Mouse (Mus musculus) left cerebral cortex, adult 2 months (tissue): ENCODE data around the gene Ciao2b. TPM values are rescaled to one million over a fixed set of nuclear protein-coding genes. Genes with fewer than 3 reads are reported as not detected.

Source experiments
- DNase-seq, 2 experiments: peaks; one replicate each; pipeline ENCODE4 v3.0.0; 2021 to 2022; ENCODE audit warnings: low spot score in 2 of 2, mixed read lengths in 1 of 2; ENCODE audit errors: extremely low spot score in 1 of 2
- H3K27ac ChIP-seq: fragments of 200-600 bp; 2 replicates; pipeline ENCODE4 v1.8.1; 2022
- H3K4me3 ChIP-seq: fragments of 200-600 bp; 2 replicates; pipeline ENCODE4 v1.8.1; 2022
- CTCF ChIP-seq: fragments of 200-600 bp; IDR thresholded peaks from 2 replicates; pipeline ENCODE4 v1.8.1; 2022; ENCODE audit warnings: antibody characterized with exemption, mild to moderate bottlenecking, moderate library complexity
- intact Hi-C: fragments of 180-260 bp; cut with DNase I; formaldehyde crosslinking; loops from one replicate; pipeline ENCODE4 v1.15.1; 2025
- total RNA-seq, 2 experiments: library from RNA; stranded (reverse); gene quantifications; 2 replicates each; pipeline ENCODE4 v1.2.3; 2021

Gene Ciao2b
- total RNA-seq, 2 experiments from 2014 or later = 30.2 to 34.3 TPM

GRCm38 (mm10) chr8:104593536-104594325 is 48.0 kb downstream of the Ciao2b start:
- DNase-seq = no peak
- H3K4me3 ChIP-seq = no peak overlapping the region
- H3K27ac ChIP-seq = no peak overlapping the region
- intact Hi-C loops = no loop called here
- no peak for TF ChIP-seq CTCF

- no peak overlapping the region for H3K4me3 ChIP-seq
- intact Hi-C loops = no loop called here
- no peak overlapping the region for H3K27ac ChIP-seq
- DNase-seq = no peak
- no peak for TF ChIP-seq CTCF
Measured at GRCm38 (mm10) chr8:104592566-104592965, 49.2 kb downstream of the Ciao2b start.

- intact Hi-C loops = loop anchor here (2.0 kb wide), 1 partner anchor 49 kb away; the partner anchor contains the start of gene Ciao2b
- no peak for DNase-seq
- peak overlapping the region; percentile 93 for H3K27ac ChIP-seq
- peak overlapping the region; percentile 72 for H3K4me3 ChIP-seq
- no peak for TF ChIP-seq CTCF
Measured at GRCm38 (mm10) chr8:104591856-104592255, 49.9 kb downstream of the Ciao2b start.

- Histone ChIP-seq H3K4me3 (peak within 1 kb of the TSS; percentile 72), H3K27ac (peak within 1 kb of the TSS; percentile 93)
- no peak for TF ChIP-seq CTCF
- peak; percentile 91 to 93 for DNase-seq
- intact Hi-C loops = loop anchor here (2.0 kb wide), 1 partner anchor 50 kb away; the partner anchor contains the start of gene Ciao2b
Measured at GRCm38 (mm10) chr8:104591133-104591834, 50.5 kb downstream of the Ciao2b start, which contains the start of gene Pdp2. Gene Pdp2, plus strand, starts transcription at chr8:104591451.

GRCm38 (mm10) chr8:104590284-104590683 is 51.5 kb downstream of the Ciao2b start:
- DNase-seq = no peak
- no peak for TF ChIP-seq CTCF
- intact Hi-C loops = loop anchor here (2.0 kb wide), 1 partner anchor 51 kb away; the partner anchor contains the start of gene Ciao2b
- Histone ChIP-seq H3K4me3 (no peak overlapping the region), H3K27ac (no peak overlapping the region)

Other genes with a start within 250 kb of the Ciao2b start
- gene Cmtm4, start 246.2 kb downstream of the Ciao2b start, total RNA-seq = 10 to 100 TPM; 86.7 to 87.4 TPM
- 100 to 1,000 TPM; 279 to 326 TPM for gene Dync1li2, start 198.9 kb downstream of the Ciao2b start, total RNA-seq
- gene Terb1, start 132.1 kb downstream of the Ciao2b start, total RNA-seq = 1 to 10 TPM; 1.9 to 2.0 TPM
- 10 to 100 TPM; 47.0 to 51.2 TPM for gene Nae1, start 107.3 kb downstream of the Ciao2b start, total RNA-seq
- gene Car7, start 107.3 kb downstream of the Ciao2b start, total RNA-seq = 10 to 100 TPM; 31.9 to 32.3 TPM
- gene Pdp2, start 50.5 kb downstream of the Ciao2b start, total RNA-seq = 1 to 10 TPM; 8.4 to 8.5 TPM
- gene Cdh16, start 17.6 kb downstream of the Ciao2b start, total RNA-seq = not detected
- gene Rrad, start 10.6 kb downstream of the Ciao2b start, total RNA-seq = 1 to 10 TPM; 4.0 to 4.4 TPM
- not detected for gene Ces2a, start 92.0 kb upstream of the Ciao2b start, total RNA-seq
- gene Ces2b, start 189.6 kb upstream of the Ciao2b start, total RNA-seq = under 1 TPM in 1 of 2 experiments, not detected in 1; 0.18 TPM
- gene Ces2c, start 205.1 kb upstream of the Ciao2b start, total RNA-seq = not detected